Mouse (Mus musculus) forebrain, embryonic 16.5 days (tissue): ENCODE measurements around the gene Gdf1. TPM values are rescaled to one million over a fixed set of nuclear protein-coding genes. Genes with fewer than 3 reads are reported as not detected.

Experiments used
- ATAC-seq: fragments of 200-750 bp; cut with Nextera tagmentation; 2 replicates; pipeline ENCODE4 v1.8.0; 2017; ENCODE audit warnings: mild to moderate bottlenecking, moderate library complexity
- H3K27ac ChIP-seq: fragments of 300-500 bp; sonication (generic); 2 replicates; pipeline ENCODE4 v1.5.1; 2014; ENCODE audit warnings: low read length, control low read depth
- H3K27me3 ChIP-seq: fragments of 300-500 bp; sonication (generic); replicated peaks from 2 replicates; pipeline ENCODE4 v1.6.1; 2014; ENCODE audit warnings: low read length; ENCODE audit not compliant: control insufficient read depth, insufficient read depth
- H3K36me3 ChIP-seq: fragments of 300-500 bp; sonication (generic); 2 replicates; pipeline ENCODE4 v1.6.1; 2014; ENCODE audit not compliant: control insufficient read depth, insufficient read depth
- H3K4me1 ChIP-seq: fragments of 300-500 bp; sonication (generic); replicated peaks from 2 replicates; pipeline ENCODE4 v1.6.1; 2014; ENCODE audit warnings: low read length; ENCODE audit not compliant: control insufficient read depth, insufficient read depth
- H3K4me2 ChIP-seq: fragments of 300-500 bp; sonication (generic); 2 replicates; pipeline ENCODE4 v1.6.1; 2014; ENCODE audit warnings: mild to moderate bottlenecking, low read length, control low read depth
- H3K4me3 ChIP-seq: fragments of 300-500 bp; sonication (generic); replicated peaks from 2 replicates; pipeline ENCODE4 v1.5.1; 2014; ENCODE audit warnings: mild to moderate bottlenecking, low read length, control low read depth
- H3K9ac ChIP-seq: fragments of 300-500 bp; sonication (generic); replicated peaks from 2 replicates; pipeline ENCODE4 v1.6.1; 2014; ENCODE audit warnings: low read depth, low read length, control low read depth
- H3K9me3 ChIP-seq: fragments of 300-500 bp; sonication (generic); 2 replicates; pipeline ENCODE4 v1.6.1; 2016; ENCODE audit warnings: low read length; ENCODE audit not compliant: control insufficient read depth
- WGBS: fragments of 180-500 bp; shearing (Covaris S2); extraction: QIAGEN DNeasy Blood & Tissue Kit; methylation state at CpG from one replicate; pipeline ENCODE4 v1.1.7; 2014; 5-methylcytosine and 5-hydroxymethylcytosine counted together
- polyA plus RNA-seq: library from polyadenylated mRNA; unstranded; fragments of >200 nt; fragmentation: Nextera tagmentation; extraction: Ambion mirVana; gene quantifications from 2 replicates; pipeline ENCODE4 v1.2.1, GENCODE M21; 2015

The Gdf1 gene
- polyA plus RNA-seq, 1 experiment from 2014 or later, result 5.8 TPM

DNA sequence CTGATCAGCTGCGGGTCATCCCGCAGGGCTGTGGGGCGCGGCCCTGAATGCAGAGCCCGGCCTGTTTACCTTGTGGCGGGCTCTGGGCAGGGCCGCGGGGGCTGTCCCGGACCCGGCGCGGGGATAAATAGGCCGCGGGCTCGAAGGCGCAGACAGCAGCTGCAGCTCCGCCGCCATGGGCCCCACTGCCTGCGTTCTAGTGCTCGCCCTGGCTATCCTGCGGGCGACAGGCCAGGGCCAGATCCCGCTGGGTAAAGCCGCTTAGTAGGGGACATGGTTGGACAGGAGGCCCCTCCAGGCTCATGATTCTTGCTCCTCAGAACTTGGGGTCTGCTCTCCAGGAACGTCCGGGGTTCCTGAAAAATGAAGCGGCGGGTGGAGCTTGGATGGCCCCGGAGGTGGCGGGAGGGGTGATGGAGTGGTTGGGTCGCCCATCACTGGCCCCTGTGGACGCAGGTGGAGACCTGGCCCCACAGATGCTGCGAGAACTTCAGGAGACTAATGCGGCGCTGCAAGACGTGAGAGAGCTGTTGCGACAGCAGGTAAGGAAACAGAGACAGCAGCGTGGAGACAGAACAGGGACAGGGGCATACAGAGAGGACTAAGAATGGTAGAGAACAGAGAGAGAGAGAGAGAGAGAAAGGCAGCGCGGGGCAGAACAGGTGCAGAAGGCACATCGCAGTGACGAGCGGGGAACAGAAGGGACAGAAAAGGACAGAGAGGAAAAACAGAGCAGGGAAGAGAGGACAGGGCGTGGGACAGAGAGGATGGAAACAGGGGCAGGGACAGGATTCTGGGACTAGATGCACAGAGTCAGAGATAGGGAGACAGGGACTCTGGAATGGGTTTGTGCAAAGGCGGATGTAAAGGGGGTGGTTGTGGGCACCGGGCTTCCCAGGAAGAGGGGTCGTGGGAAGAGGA is 44.0 kb downstream of the Gdf1 start, which contains the start of gene Comp:
Gene Comp (plus strand): TSS at position 162 of the 921 bp plus-strand sequence.
- H3K27ac ChIP-seq, result no peak within 1 kb of the TSS
- H3K36me3 ChIP-seq, result no peaks in the 10 kb centered on the region
- H3K27me3 ChIP-seq, result peaks cover 73% of the 10 kb centered on the region
- 3% methylated on average over 47 of the region's 47 CpGs for WGBS
- peaks cover 13% of the 10 kb centered on the region for H3K4me1 ChIP-seq
- no peak for ATAC-seq
- H3K9ac ChIP-seq, result no peak within 1 kb of the TSS
- peak within 1 kb of the TSS; percentile 33 for H3K4me3 ChIP-seq
- H3K9me3 ChIP-seq, result no peaks in the 10 kb centered on the region
- H3K4me2 ChIP-seq, result peak within 1 kb of the TSS; percentile 40

GRCm38 (mm10) chr8:70374318-70374927 is 44.8 kb downstream of the Gdf1 start:
- H3K4me3 ChIP-seq, result peak overlapping the region; percentile 33
- peak; percentile 70 for ATAC-seq
- peak overlapping the region; percentile 40 for H3K4me2 ChIP-seq
- no peaks in the 10 kb centered on the region for H3K36me3 ChIP-seq
- WGBS, result under 1% methylated on average over 47 of the region's 53 CpGs
- peaks cover 78% of the 10 kb centered on the region for H3K27me3 ChIP-seq
- H3K9me3 ChIP-seq, result no peaks in the 10 kb centered on the region
- no peak overlapping the region for H3K9ac ChIP-seq
- peaks cover 13% of the 10 kb centered on the region for H3K4me1 ChIP-seq
- H3K27ac ChIP-seq, result no peak overlapping the region

- ATAC-seq, result no peak; the same call in 1 of the 2 replicates
- WGBS, result 6% methylated on average over 35 of the region's 35 CpGs
- Histone ChIP-seq H3K27ac (no peak overlapping the region), H3K9ac (no peak overlapping the region), H3K9me3 (no peaks in the 10 kb centered on the region), H3K4me2 (no peak overlapping the region), H3K4me3 (no peak overlapping the region), H3K27me3 (peaks cover 78% of the 10 kb centered on the region), H3K4me1 (peaks cover 13% of the 10 kb centered on the region), H3K36me3 (no peaks in the 10 kb centered on the region)
Measured at GRCm38 (mm10) chr8:70375212-70375859, 45.7 kb downstream of the Gdf1 start.

DNA sequence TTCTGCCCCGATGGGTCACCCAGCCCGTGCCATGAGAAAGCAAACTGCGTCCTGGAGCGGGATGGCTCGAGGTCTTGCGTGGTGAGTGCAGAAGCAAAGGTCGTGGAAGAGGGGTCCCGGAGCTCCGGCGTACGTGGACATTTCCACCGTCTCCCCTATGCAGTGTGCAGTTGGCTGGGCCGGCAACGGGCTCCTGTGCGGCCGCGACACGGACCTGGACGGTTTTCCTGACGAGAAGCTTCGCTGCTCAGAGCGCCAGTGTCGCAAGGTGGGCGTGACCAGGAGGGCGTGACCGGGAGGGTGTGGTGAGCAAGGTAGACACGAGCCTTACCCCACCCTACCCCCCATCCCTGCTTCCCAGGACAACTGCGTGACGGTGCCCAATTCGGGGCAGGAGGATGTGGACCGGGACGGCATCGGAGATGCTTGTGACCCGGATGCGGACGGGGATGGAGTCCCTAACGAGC is 46.7 kb downstream of the Gdf1 start:
- Histone ChIP-seq H3K9me3 (no peaks in the 10 kb centered on the region), H3K4me3 (no peak overlapping the region), H3K27ac (no peak overlapping the region), H3K9ac (no peak overlapping the region), H3K4me2 (no peak overlapping the region), H3K36me3 (no peaks in the 10 kb centered on the region), H3K27me3 (peaks cover 77% of the 10 kb centered on the region), H3K4me1 (peaks cover 13% of the 10 kb centered on the region)
- 5% methylated on average over 37 of the region's 37 CpGs for WGBS
- no peak for ATAC-seq

DNA sequence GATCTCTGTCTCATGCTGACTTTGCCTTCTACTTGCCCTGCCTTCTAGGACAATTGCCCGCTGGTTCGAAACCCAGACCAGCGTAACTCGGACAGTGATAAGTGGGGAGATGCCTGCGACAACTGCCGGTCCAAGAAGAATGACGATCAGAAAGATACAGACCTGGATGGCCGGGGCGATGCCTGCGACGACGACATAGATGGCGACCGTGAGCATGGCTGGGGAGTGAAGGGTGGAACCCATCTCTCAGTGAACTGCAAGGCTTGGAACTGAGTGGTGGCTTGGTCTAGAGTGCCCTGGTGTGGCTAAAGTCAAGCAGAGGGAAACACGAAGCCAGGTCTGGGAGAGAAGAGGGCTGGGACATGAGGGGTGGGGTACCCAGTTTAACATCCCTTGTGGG is 47.4 kb downstream of the Gdf1 start:
- 11% methylated on average over 15 of the region's 15 CpGs for WGBS
- H3K4me2 ChIP-seq, result no peak overlapping the region
- peaks cover 70% of the 10 kb centered on the region for H3K27me3 ChIP-seq
- H3K4me3 ChIP-seq, result no peak overlapping the region
- no peaks in the 10 kb centered on the region for H3K36me3 ChIP-seq
- ATAC-seq, result no peak
- H3K9me3 ChIP-seq, result no peaks in the 10 kb centered on the region
- peaks cover 13% of the 10 kb centered on the region for H3K4me1 ChIP-seq
- no peak overlapping the region for H3K9ac ChIP-seq
- no peak overlapping the region for H3K27ac ChIP-seq

GRCm38 (mm10) chr8:70380069-70380468 is 50.5 kb downstream of the Gdf1 start:
- H3K4me2 ChIP-seq, result no peak overlapping the region
- H3K27ac ChIP-seq, result no peak overlapping the region
- no peaks in the 10 kb centered on the region for H3K9me3 ChIP-seq
- 78% methylated on average over 12 of the region's 12 CpGs for WGBS
- no peaks in the 10 kb centered on the region for H3K36me3 ChIP-seq
- no peak overlapping the region for H3K4me3 ChIP-seq
- no peak for ATAC-seq
- 0 out of 2 replicates have a peak, but pooled peaks cover 2% of the 10 kb centered on the region for H3K4me1 ChIP-seq
- peaks cover 40% of the 10 kb centered on the region for H3K27me3 ChIP-seq
- no peak overlapping the region for H3K9ac ChIP-seq

Other genes with a start within 250 kb of the Gdf1 start
- 0.25 and 0.63 TPM in 2 replicates for gene Hapln4, start 246.4 kb upstream of the Gdf1 start, polyA plus RNA-seq
- gene Ncan, start 208.9 kb upstream of the Gdf1 start, polyA plus RNA-seq, result 145 and 166 TPM in 2 replicates
- gene Nr2c2ap, start 198.5 kb upstream of the Gdf1 start, polyA plus RNA-seq, result 44.0 and 44.8 TPM in 2 replicates
- gene Rfxank, start 190.7 kb upstream of the Gdf1 start, polyA plus RNA-seq, result 10.5 and 14.4 TPM in 2 replicates
- 48.1 and 60.0 TPM in 2 replicates for gene Borcs8, start 190.3 kb upstream of the Gdf1 start, polyA plus RNA-seq
- gene Mef2b, start 190.1 kb upstream of the Gdf1 start, polyA plus RNA-seq, result 0.34 and 0.81 TPM in 2 replicates
- gene Tmem161a, start 157.5 kb upstream of the Gdf1 start, polyA plus RNA-seq, result 58.4 and 67.7 TPM in 2 replicates
- gene Slc25a42, start 117.5 kb upstream of the Gdf1 start, polyA plus RNA-seq, result 4.0 and 7.2 TPM in 2 replicates
- 87.6 and 104 TPM in 2 replicates for gene Sugp2, start 95.6 kb upstream of the Gdf1 start, polyA plus RNA-seq
- 101 and 109 TPM in 2 replicates for gene Armc6, start 95.4 kb upstream of the Gdf1 start, polyA plus RNA-seq
- 47.2 and 49.4 TPM in 2 replicates for gene Homer3, start 47.0 kb upstream of the Gdf1 start, polyA plus RNA-seq
- 53.7 and 57.5 TPM in 2 replicates for gene Ddx49, start 27.3 kb upstream of the Gdf1 start, polyA plus RNA-seq
- 270 and 273 TPM in 2 replicates for gene Cope, start 27.3 kb upstream of the Gdf1 start, polyA plus RNA-seq
- gene Cers1, start 14.0 kb upstream of the Gdf1 start, polyA plus RNA-seq, result 32.7 and 35.8 TPM in 2 replicates
- 11.8 and 13.6 TPM in 2 replicates for gene Upf1, start 23.5 kb downstream of the Gdf1 start, polyA plus RNA-seq
- gene Comp, start 43.7 kb downstream of the Gdf1 start, polyA plus RNA-seq, result 0.51 and 0.75 TPM in 2 replicates
- gene Crtc1, start 109.8 kb downstream of the Gdf1 start, polyA plus RNA-seq, result 41.1 and 51.0 TPM in 2 replicates
- 23.1 and 26.2 TPM in 2 replicates for gene Klhl26, start 147.2 kb downstream of the Gdf1 start, polyA plus RNA-seq
- gene Tmem59l, start 157.5 kb downstream of the Gdf1 start, polyA plus RNA-seq, result 74.9 and 90.8 TPM in 2 replicates
- gene Crlf1, start 163.3 kb downstream of the Gdf1 start, polyA plus RNA-seq, result 6.1 and 8.2 TPM in 2 replicates
- gene Rex1bd, start 176.9 kb downstream of the Gdf1 start, polyA plus RNA-seq, result 149 and 157 TPM in 2 replicates
- 660 and 697 TPM in 2 replicates for gene Uba52, start 181.0 kb downstream of the Gdf1 start, polyA plus RNA-seq
- 402 and 462 TPM in 2 replicates for gene Fkbp8, start 197.9 kb downstream of the Gdf1 start, polyA plus RNA-seq
- gene Kxd1, start 198.1 kb downstream of the Gdf1 start, polyA plus RNA-seq, result 45.5 and 45.9 TPM in 2 replicates
- 17.1 and 18.9 TPM in 2 replicates for gene Ell, start 209.6 kb downstream of the Gdf1 start, polyA plus RNA-seq